Comparison of ENCODE assay signal across 8 mouse cellular contexts in genomic region chr8:70816679-70817078, GRCm38 (mm10). TPM values are rescaled to one million over a fixed set of nuclear protein-coding genes. Genes with fewer than 3 reads are reported as not detected.
DNase-seq lines count a peak whose midpoint lies in the region; ATAC-seq lines count a peak whose summit lies in the region.

No protein-coding gene starts in this region.

- H3K4me2 ChIP-seq in heart, embryonic 13.5 days: peak overlapping the region; percentile 49

- WGBS in heart, embryonic 13.5 days: 8% methylated on average over 27 of the region's 30 CpGs

- peak; percentile 27; the same call in 1 of the 2 replicates for ATAC-seq in heart, embryonic 13.5 days (ENCODE audit: extremely low read depth, insufficient number of reproducible peaks, low FRiP score, low TSS enrichment)
- no peak for ATAC-seq in CD4-positive, CD25-positive, alpha-beta regulatory T cell, adult 4 months

- DNase-seq in adrenal gland, postnatal 14 days: peak; percentile 67
- no peak for DNase-seq in adrenal gland, postnatal 4 days (ENCODE audit: low spot score in 2 of 2)
- peak; percentile 26 for DNase-seq in Muller cell, postnatal 12 days (ENCODE audit: inconsistent ontology term)
- DNase-seq in kidney, postnatal 25 days: peak; percentile 58 to 76
- peak; percentile 80 to 81 for DNase-seq in lung, postnatal 4 days
- no peak for DNase-seq in cerebellum, postnatal 4 days (ENCODE audit: low spot score in 2 of 2)

- no peak overlapping the region for H3K9ac ChIP-seq in heart, embryonic 13.5 days

- H3K4me1 ChIP-seq in heart, embryonic 13.5 days: peaks cover 12% of the 10 kb centered on the region

- H3K27ac ChIP-seq in heart, embryonic 13.5 days (replicated peaks): no peak overlapping the region

- H3K27me3 ChIP-seq in heart, embryonic 13.5 days (replicated peaks): peaks cover 84% of the 10 kb centered on the region

- peaks cover 14% of the 10 kb centered on the region for H3K9me3 ChIP-seq in heart, embryonic 13.5 days

- no peaks in the 10 kb centered on the region for H3K36me3 ChIP-seq in heart, embryonic 13.5 days

- H3K4me3 ChIP-seq in heart, embryonic 13.5 days: peak overlapping the region; percentile 17

RNA-seq across cellular contexts. Expression of gene Il12rb1, which starts 8.4 kb away (rescaled TPM):
- total RNA-seq in adrenal gland, postnatal 14 days (2021): 0.34 TPM in 1 of 2 replicates, not detected in the other
- total RNA-seq in adrenal gland, postnatal 4 days (2021): under 1 TPM; 0.22 to 0.37 TPM
- polyA plus RNA-seq in heart, embryonic 13.5 days (2015; fragmentation: Nextera tagmentation; extraction: Ambion mirVana): not detected in 2 replicates
- polyA plus RNA-seq in CD4-positive, CD25-positive, alpha-beta regulatory T cell, adult 4 months (2017; shearing (Covaris generic)): 10 to 100 TPM; 13.7 to 24.7 TPM

RNA-seq across cellular contexts. Expression of gene Mast3, which starts 11.8 kb away (rescaled TPM):
- 22.9 and 28.2 TPM in 2 replicates for total RNA-seq in adrenal gland, postnatal 14 days (2021)
- total RNA-seq in adrenal gland, postnatal 4 days (2021): 10 to 100 TPM; 34.5 to 40.9 TPM
- 5.6 and 6.7 TPM in 2 replicates for polyA plus RNA-seq in heart, embryonic 13.5 days (2015; fragmentation: Nextera tagmentation; extraction: Ambion mirVana)
- polyA plus RNA-seq in CD4-positive, CD25-positive, alpha-beta regulatory T cell, adult 4 months (2017; shearing (Covaris generic)): 10 to 100 TPM; 15.1 to 17.5 TPM

RNA-seq across cellular contexts. Expression of gene Arrdc2, which starts 22.8 kb away (rescaled TPM):
- 12.5 and 15.8 TPM in 2 replicates for total RNA-seq in adrenal gland, postnatal 14 days (2021)
- total RNA-seq in adrenal gland, postnatal 4 days (2021): 10 to 100 TPM; 14.6 to 15.7 TPM
- 1.9 and 2.4 TPM in 2 replicates for polyA plus RNA-seq in heart, embryonic 13.5 days (2015; fragmentation: Nextera tagmentation; extraction: Ambion mirVana)
- polyA plus RNA-seq in CD4-positive, CD25-positive, alpha-beta regulatory T cell, adult 4 months (2017; shearing (Covaris generic)): 1 to 10 TPM; 3.4 to 3.7 TPM

RNA-seq across cellular contexts. Expression of gene Pik3r2, which starts 40.2 kb away (rescaled TPM):
- 35.4 and 44.0 TPM in 2 replicates for total RNA-seq in adrenal gland, postnatal 14 days (2021)
- 10 to 100 TPM; 72.0 to 78.8 TPM for total RNA-seq in adrenal gland, postnatal 4 days (2021)
- polyA plus RNA-seq in heart, embryonic 13.5 days (2015; fragmentation: Nextera tagmentation; extraction: Ambion mirVana): 34.9 and 36.5 TPM in 2 replicates
- 1 to 10 TPM; 4.3 to 4.5 TPM for polyA plus RNA-seq in CD4-positive, CD25-positive, alpha-beta regulatory T cell, adult 4 months (2017; shearing (Covaris generic))

RNA-seq across cellular contexts. Expression of gene Kcnn1, which starts 46.4 kb away (rescaled TPM):
- total RNA-seq in adrenal gland, postnatal 14 days (2021): 2.9 and 3.8 TPM in 2 replicates
- 1 to 10 TPM; 1.4 to 2.1 TPM for total RNA-seq in adrenal gland, postnatal 4 days (2021)
- polyA plus RNA-seq in heart, embryonic 13.5 days (2015; fragmentation: Nextera tagmentation; extraction: Ambion mirVana): 1.5 TPM in 2 replicates
- not detected for polyA plus RNA-seq in CD4-positive, CD25-positive, alpha-beta regulatory T cell, adult 4 months (2017; shearing (Covaris generic))

Comparison
In these comparisons a context has a peak if more than half of its experiments do, and no peak if none do; other contexts are left out.
1. DNase-seq: peak in adrenal gland, postnatal 14 days (single experiment), Muller cell, postnatal 12 days (single experiment), kidney, postnatal 25 days (2 of 2) and lung, postnatal 4 days (2 of 2); none in adrenal gland, postnatal 4 days (0 of 2) and cerebellum, postnatal 4 days (0 of 2).